Mouse (Mus musculus) myocyte (in vitro differentiated cells): ENCODE measurements around the gene Ms4a2.

Experiments
- CEBPB ChIP-seq: IDR thresholded peaks from 2 replicates; pipeline ENCODE4 v1.6.1; 2011; ENCODE audit warnings: mild to moderate bottlenecking, moderate library complexity; ENCODE audit not compliant: poor library complexity, insufficient read depth, severe bottlenecking
- E2F4 ChIP-seq: IDR thresholded peaks from one replicate; pipeline ENCODE4 v1.6.1; 2011; ENCODE audit warnings: mild to moderate bottlenecking, control low read depth, moderate library complexity; ENCODE audit not compliant: insufficient read depth
- MAX ChIP-seq: IDR thresholded peaks from one replicate; pipeline ENCODE4 v1.6.1; 2011; ENCODE audit warnings: low read depth, mild to moderate bottlenecking, control low read depth
- MYOD1 ChIP-seq, 3 experiments: IDR thresholded peaks; one replicate each; pipeline ENCODE4 v1.6.1; 2011; ENCODE audit warnings: control low read depth in 2 of 3, low read depth in 2 of 3, mild to moderate bottlenecking in 2 of 3, moderate library complexity in 1 of 3; ENCODE audit not compliant: insufficient read length in 2 of 3, control insufficient read depth in 1 of 3
- MYOG ChIP-seq, 3 experiments: IDR thresholded peaks; one replicate each; pipeline ENCODE4 v1.6.1; 2011; ENCODE audit warnings: control low read depth in 2 of 3, low read depth in 2 of 3, mild to moderate bottlenecking in 2 of 3; ENCODE audit not compliant: insufficient read length in 2 of 3, control insufficient read depth in 1 of 3, insufficient read depth in 1 of 3
- POLR2A ChIP-seq: IDR thresholded peaks from one replicate; pipeline ENCODE4 v1.6.1; 2011; ENCODE audit warnings: low read depth, mild to moderate bottlenecking, control low read depth, moderate library complexity; ENCODE audit not compliant: insufficient read length
- POLR2AphosphoS2 ChIP-seq: IDR thresholded peaks from one replicate; pipeline ENCODE4 v1.6.1; 2011; ENCODE audit warnings: low read depth, control low read depth; ENCODE audit not compliant: insufficient read length
- REST ChIP-seq: IDR thresholded peaks from one replicate; pipeline ENCODE4 v1.6.1; 2011; ENCODE audit warnings: mild to moderate bottlenecking, control low read depth, moderate library complexity; ENCODE audit not compliant: insufficient read depth, insufficient read length
- SRF ChIP-seq: IDR thresholded peaks from one replicate; pipeline ENCODE4 v1.6.1; 2011; ENCODE audit warnings: low read depth; ENCODE audit not compliant: control insufficient read depth, insufficient read length
- TCF12 ChIP-seq: IDR thresholded peaks from one replicate; pipeline ENCODE4 v1.6.1; 2011; ENCODE audit warnings: mild to moderate bottlenecking, control low read depth; ENCODE audit not compliant: poor library complexity, insufficient read depth, severe bottlenecking
- TCF3 ChIP-seq: IDR thresholded peaks from one replicate; pipeline ENCODE4 v1.6.1; 2011; ENCODE audit warnings: low read depth, control low read depth; ENCODE audit not compliant: insufficient read length
- USF1 ChIP-seq: IDR thresholded peaks from one replicate; pipeline ENCODE4 v1.6.1; 2011; ENCODE audit warnings: low read depth, mild to moderate bottlenecking, control low read depth, moderate library complexity

DNA sequence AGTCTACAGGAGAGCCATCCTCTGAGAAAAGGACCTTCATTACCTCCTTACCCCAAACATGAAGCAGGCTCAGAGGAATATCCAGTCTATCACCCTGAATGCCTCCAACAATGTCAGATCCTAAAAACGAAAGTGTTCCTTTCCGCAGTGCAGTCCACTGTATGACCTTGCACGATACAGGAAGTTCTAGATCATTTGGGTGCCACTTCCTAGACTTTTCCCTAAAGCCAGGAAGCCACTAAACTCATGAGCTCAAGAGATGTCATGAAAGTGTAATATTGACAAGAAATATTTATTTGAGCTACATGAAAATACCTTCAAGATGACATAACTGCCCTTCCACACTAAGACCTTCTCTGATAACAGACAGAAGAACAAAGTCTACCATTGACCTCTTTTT lies 22.2 kb downstream of the Ms4a2 start:
- TF ChIP-seq POLR2AphosphoS2, result no peak
- TF ChIP-seq POLR2A, result no peak
- TF ChIP-seq MAX, result no peak
- TF ChIP-seq E2F4, result no peak
- TF ChIP-seq TCF12, result no peak
- TF ChIP-seq USF1, result no peak
- no peak for TF ChIP-seq CEBPB
- no peak for TF ChIP-seq MYOG (IDR thresholded peaks at IDR 0.05; ENCODE audit: control insufficient read depth in 1 of 3, insufficient read depth in 1 of 3, insufficient read length in 2 of 3, low read depth in 2 of 3)
- no peak for TF ChIP-seq SRF
- no peak for TF ChIP-seq MYOD1 (IDR thresholded peaks at IDR 0.05; ENCODE audit: control insufficient read depth in 1 of 3, insufficient read length in 2 of 3, low read depth in 2 of 3)
- TF ChIP-seq REST, result no peak
- TF ChIP-seq TCF3, result no peak
